Mouse (Mus musculus) embryonic facial prominence, embryonic 12.5 days (tissue): ENCODE data around the gene Pitpna. TPM values are rescaled to one million over a fixed set of nuclear protein-coding genes. Genes with fewer than 3 reads are reported as not detected.

Experiments
- ATAC-seq: fragments of 200-750 bp; cut with Nextera tagmentation; 2 replicates; pipeline ENCODE4 v1.8.0; 2017; ENCODE audit not compliant: insufficient number of reproducible peaks, insufficient read depth, low FRiP score, low TSS enrichment
- H3K27ac ChIP-seq: fragments of 300-500 bp; sonication (generic); 2 replicates; pipeline ENCODE4 v1.5.1; 2016; ENCODE audit warnings: mild to moderate bottlenecking
- H3K27me3 ChIP-seq: fragments of 300-500 bp; sonication (generic); 2 replicates; pipeline ENCODE4 v1.6.1; 2016; ENCODE audit warnings: mild to moderate bottlenecking, moderate library complexity
- H3K36me3 ChIP-seq: fragments of 300-500 bp; sonication (generic); 2 replicates; pipeline ENCODE4 v1.6.1; 2016; ENCODE audit warnings: mild to moderate bottlenecking
- H3K4me1 ChIP-seq: fragments of 300-500 bp; sonication (generic); 2 replicates; pipeline ENCODE4 v1.6.1; 2016
- H3K4me2 ChIP-seq: fragments of 300-500 bp; sonication (generic); replicated peaks from 2 replicates; pipeline ENCODE4 v1.6.1; 2016; ENCODE audit warnings: mild to moderate bottlenecking, moderate library complexity
- H3K4me3 ChIP-seq: fragments of 300-500 bp; sonication (generic); 2 replicates; pipeline ENCODE4 v1.5.1; 2016; ENCODE audit warnings: mild to moderate bottlenecking
- H3K9ac ChIP-seq: fragments of 300-500 bp; sonication (generic); 2 replicates; pipeline ENCODE4 v1.6.1; 2016; ENCODE audit warnings: mild to moderate bottlenecking, moderate library complexity
- H3K9me3 ChIP-seq: fragments of 300-500 bp; sonication (generic); 2 replicates; pipeline ENCODE4 v1.6.1; 2016; ENCODE audit warnings: mild to moderate bottlenecking, moderate library complexity
- WGBS: fragments of 180-500 bp; shearing (Covaris S2); methylation state at CpG from one replicate; pipeline ENCODE4 v1.1.7; 2016; 5-methylcytosine and 5-hydroxymethylcytosine counted together
- polyA plus RNA-seq: library from polyadenylated mRNA; unstranded; fragments of >200 nt; fragmentation: Nextera tagmentation; extraction: Ambion mirVana; gene quantifications from 2 replicates; pipeline ENCODE4 v1.2.1, GENCODE M21; 2016

Pitpna gene
- polyA plus RNA-seq, 1 experiment from 2014 or later, result 96.0 TPM

DNA sequence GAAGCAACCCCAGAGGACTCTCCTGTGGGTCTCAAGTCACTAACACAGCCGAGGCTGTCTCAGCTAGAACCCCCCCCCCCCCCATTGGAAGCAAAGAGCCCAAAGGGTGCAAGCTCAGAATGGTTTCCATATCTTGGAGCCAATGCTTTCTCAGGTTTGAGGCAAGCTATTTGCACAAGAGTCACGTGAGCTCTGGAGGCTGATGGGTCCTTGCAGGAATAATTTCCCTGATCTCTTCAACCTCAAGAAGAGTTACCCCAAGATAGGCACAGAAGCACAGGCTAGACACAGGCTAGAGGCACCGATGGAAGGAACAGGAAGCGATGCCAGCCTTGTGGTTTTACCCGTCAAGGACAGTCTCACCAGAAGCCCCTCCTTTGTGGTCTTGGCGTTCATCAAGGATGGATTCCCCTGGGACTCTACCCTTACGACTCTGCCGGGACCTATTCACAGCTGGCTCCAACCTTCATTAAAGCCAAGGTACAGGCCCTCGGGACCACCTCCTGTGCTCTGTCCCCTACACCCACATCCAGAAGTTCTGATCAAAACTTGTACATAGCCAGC is 12.3 kb upstream of the Pitpna start:
- Histone ChIP-seq H3K9me3 (no peaks in the 10 kb centered on the region), H3K4me2 (no peak overlapping the region), H3K36me3 (no peaks in the 10 kb centered on the region), H3K27ac (no peak overlapping the region), H3K27me3 (no peaks in the 10 kb centered on the region), H3K9ac (no peak overlapping the region), H3K4me3 (no peak overlapping the region), H3K4me1 (peaks cover 19% of the 10 kb centered on the region)
- no peak for ATAC-seq
- 75% methylated on average over 9 of the region's 9 CpGs for WGBS

DNA sequence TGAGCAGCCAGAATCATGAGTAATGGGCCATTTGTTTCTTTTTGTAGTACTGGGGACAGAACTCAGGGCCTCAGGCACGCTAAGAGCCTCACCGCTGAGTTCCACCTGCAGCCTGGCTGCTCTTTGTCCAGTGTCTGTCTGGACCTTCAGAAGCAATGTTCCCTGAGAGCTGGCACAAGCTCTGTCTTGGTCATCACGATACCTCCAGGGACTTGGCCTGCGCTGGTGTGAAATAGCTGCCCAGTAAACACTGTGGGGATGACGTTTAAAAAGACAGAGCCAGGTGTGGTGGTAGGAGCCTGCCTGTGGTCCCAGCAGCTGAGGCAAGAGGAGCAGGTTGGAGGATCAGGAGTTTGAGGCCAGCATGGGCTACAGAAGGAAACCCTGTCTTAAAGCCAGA is 9.3 kb upstream of the Pitpna start:
- 78% methylated on average over 5 of the region's 5 CpGs for WGBS

DNA sequence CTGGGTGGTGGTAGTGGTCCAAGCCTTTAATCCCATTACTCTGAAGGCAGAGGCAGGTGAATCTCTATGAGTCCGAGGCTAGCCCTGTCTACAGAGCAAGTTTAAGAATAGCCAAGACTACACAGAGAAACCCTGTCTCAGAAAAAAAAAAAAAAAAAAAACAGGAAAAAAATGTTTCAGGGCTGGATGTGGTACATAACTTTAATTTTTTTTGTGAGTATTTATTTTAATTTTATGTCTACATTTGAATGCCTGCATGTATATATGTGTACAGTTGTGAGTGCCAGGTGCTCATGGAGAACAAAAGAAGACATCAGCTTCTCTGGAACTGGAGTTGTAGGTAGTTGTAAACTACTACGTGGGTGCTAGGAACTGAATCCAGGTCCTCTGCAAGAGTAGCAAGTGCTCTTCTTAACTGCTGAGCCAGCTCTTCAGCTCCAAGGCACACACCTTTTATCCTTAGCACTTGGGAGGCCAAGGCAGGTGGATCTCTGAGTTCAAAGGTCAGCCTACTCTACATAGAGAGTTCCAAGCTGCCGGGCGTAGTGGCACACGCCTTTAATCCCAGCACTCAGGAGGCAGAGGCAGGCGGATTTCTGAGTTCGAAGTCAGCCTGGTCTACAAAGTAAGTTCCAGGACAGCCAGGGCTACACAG is 6.3 kb upstream of the Pitpna start:
- WGBS, result 92% methylated on average over 7 of the region's 7 CpGs
- no peaks in the 10 kb centered on the region for H3K4me1 ChIP-seq
- no peak overlapping the region for H3K4me2 ChIP-seq
- ATAC-seq, result no peak
- H3K36me3 ChIP-seq, result no peaks in the 10 kb centered on the region
- no peaks in the 10 kb centered on the region for H3K27me3 ChIP-seq
- no peaks in the 10 kb centered on the region for H3K9me3 ChIP-seq
- H3K9ac ChIP-seq, result no peak overlapping the region
- H3K4me3 ChIP-seq, result no peak overlapping the region
- no peak overlapping the region for H3K27ac ChIP-seq

More for the DNA sequence above, 9.3 kb upstream of the Pitpna start:
- Histone ChIP-seq H3K9me3 (no peaks in the 10 kb centered on the region), H3K4me2 (no peak overlapping the region), H3K4me1 (no peaks in the 10 kb centered on the region), H3K4me3 (no peak overlapping the region), H3K27ac (no peak overlapping the region), H3K9ac (no peak overlapping the region), H3K27me3 (no peaks in the 10 kb centered on the region), H3K36me3 (no peaks in the 10 kb centered on the region)
- no peak for ATAC-seq

- Histone ChIP-seq H3K36me3 (no peaks in the 10 kb centered on the region), H3K9me3 (no peaks in the 10 kb centered on the region), H3K4me3 (no peak overlapping the region), H3K9ac (no peak overlapping the region), H3K4me1 (peaks cover under 1% of the 10 kb centered on the region), H3K27me3 (no peaks in the 10 kb centered on the region), H3K27ac (no peak overlapping the region), H3K4me2 (no peak overlapping the region)
- ATAC-seq, result no peak
- 73% methylated on average over 2 of the region's 2 CpGs for WGBS
Observed at GRCm38 (mm10) chr11:75583521-75583920, 4.4 kb upstream of the Pitpna start.

DNA sequence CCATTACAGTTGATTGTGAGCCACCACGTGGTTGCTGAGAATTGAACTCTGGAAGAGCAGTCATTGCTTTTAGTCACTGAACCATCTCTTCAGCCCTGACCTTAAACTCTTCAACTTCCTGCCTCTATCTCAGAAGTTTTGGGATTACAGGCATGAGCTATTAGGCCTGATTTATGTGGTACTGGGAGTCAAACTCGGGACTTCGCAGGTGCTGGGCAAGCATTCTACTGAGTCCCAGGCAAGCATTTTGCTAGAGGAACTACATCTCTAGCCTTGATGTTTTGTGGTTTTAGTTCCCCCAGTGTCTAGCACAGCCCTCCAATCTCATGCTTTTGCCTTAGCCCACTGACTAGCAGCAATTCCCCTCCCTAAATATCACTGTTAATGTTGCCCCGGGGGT is 2.8 kb upstream of the Pitpna start:
- Histone ChIP-seq H3K27ac (no peak overlapping the region), H3K27me3 (no peaks in the 10 kb centered on the region), H3K9me3 (no peaks in the 10 kb centered on the region), H3K4me3 (no peak overlapping the region), H3K4me1 (peaks cover 13% of the 10 kb centered on the region), H3K4me2 (no peak overlapping the region), H3K36me3 (no peaks in the 10 kb centered on the region), H3K9ac (no peak overlapping the region)
- no peak for ATAC-seq
- 81% methylated on average over 4 of the region's 4 CpGs for WGBS

- Histone ChIP-seq H3K27me3 (no peaks in the 10 kb centered on the region), H3K27ac (no peak overlapping the region), H3K9ac (no peak overlapping the region), H3K4me1 (peaks cover 15% of the 10 kb centered on the region), H3K36me3 (no peaks in the 10 kb centered on the region), H3K4me2 (no peak overlapping the region), H3K9me3 (no peaks in the 10 kb centered on the region), H3K4me3 (no peak overlapping the region)
- WGBS, result 75% methylated on average over 5 of the region's 5 CpGs
- no peak for ATAC-seq
Observed at GRCm38 (mm10) chr11:75585978-75586377, 1.9 kb upstream of the Pitpna start.

GRCm38 (mm10) chr11:75586963-75587362 is 934 bp upstream of the Pitpna start:
- Histone ChIP-seq H3K4me3 (no peak overlapping the region), H3K9me3 (no peaks in the 10 kb centered on the region), H3K27me3 (no peaks in the 10 kb centered on the region), H3K9ac (no peak overlapping the region), H3K4me2 (no peak overlapping the region), H3K27ac (no peak overlapping the region), H3K36me3 (0 out of 2 replicates have a peak, but pooled peaks cover 3% of the 10 kb centered on the region), H3K4me1 (peaks cover 15% of the 10 kb centered on the region)
- 82% methylated on average over 5 of the region's 5 CpGs for WGBS
- no peak for ATAC-seq

DNA sequence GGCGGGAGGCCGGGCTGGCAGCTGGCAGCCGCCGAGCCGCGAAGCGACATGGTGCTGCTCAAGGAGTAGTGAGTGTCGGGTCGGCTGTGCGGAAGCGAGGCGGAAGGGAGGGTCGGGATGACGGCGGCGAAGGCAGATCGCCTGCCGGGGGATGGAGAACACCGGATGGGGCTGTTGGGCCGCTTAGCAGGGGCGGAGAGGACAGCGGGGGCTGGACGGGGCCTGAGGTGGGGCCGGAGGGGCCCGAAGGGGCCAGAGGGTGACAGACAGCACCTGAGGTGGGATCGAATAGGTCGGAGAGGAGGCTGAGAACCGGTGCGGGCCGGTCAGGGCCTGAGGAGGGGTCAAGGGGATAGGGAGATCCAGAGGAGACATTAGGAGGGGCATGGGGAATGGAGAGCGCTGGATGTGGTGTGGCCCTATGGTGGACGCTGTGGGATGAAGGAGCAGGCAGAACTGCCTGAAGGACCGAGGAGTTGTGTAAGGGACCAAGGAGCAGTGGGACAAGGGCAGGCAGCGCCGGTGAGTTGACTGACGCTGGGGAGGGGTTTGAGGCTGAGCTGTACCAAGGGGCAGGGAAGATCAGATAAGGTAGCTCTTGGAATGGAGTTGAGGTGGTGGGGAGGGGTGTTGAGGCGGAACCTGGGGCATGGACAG is 516 bp downstream of the Pitpna start:
- H3K4me1 ChIP-seq, result peaks cover 15% of the 10 kb centered on the region
- peak; percentile 76 for ATAC-seq
- peak overlapping the region; percentile 97 for H3K4me2 ChIP-seq
- peak overlapping the region; percentile 91 for H3K9ac ChIP-seq
- no peaks in the 10 kb centered on the region for H3K9me3 ChIP-seq
- peak overlapping the region; percentile 88 for H3K27ac ChIP-seq
- 1% methylated on average over 37 of the region's 37 CpGs for WGBS
- H3K27me3 ChIP-seq, result no peaks in the 10 kb centered on the region
- peaks cover 17% of the 10 kb centered on the region; the same call in 1 of the 2 replicates for H3K36me3 ChIP-seq
- H3K4me3 ChIP-seq, result peak overlapping the region; percentile 97

- Histone ChIP-seq H3K36me3 (peaks cover 49% of the 10 kb centered on the region), H3K27ac (no peak overlapping the region), H3K4me2 (no peak overlapping the region), H3K27me3 (no peaks in the 10 kb centered on the region), H3K9ac (no peak overlapping the region), H3K4me3 (no peak overlapping the region), H3K9me3 (no peaks in the 10 kb centered on the region), H3K4me1 (peaks cover 15% of the 10 kb centered on the region)
- ATAC-seq, result no peak
- WGBS, result 94% methylated on average over 5 of the region's 5 CpGs
Observed at GRCm38 (mm10) chr11:75592612-75593011, 4.7 kb downstream of the Pitpna start.

- peaks cover 59% of the 10 kb centered on the region for H3K36me3 ChIP-seq
- H3K9me3 ChIP-seq, result no peaks in the 10 kb centered on the region
Observed at GRCm38 (mm10) chr11:75594431-75594830, 6.5 kb downstream of the Pitpna start.

DNA sequence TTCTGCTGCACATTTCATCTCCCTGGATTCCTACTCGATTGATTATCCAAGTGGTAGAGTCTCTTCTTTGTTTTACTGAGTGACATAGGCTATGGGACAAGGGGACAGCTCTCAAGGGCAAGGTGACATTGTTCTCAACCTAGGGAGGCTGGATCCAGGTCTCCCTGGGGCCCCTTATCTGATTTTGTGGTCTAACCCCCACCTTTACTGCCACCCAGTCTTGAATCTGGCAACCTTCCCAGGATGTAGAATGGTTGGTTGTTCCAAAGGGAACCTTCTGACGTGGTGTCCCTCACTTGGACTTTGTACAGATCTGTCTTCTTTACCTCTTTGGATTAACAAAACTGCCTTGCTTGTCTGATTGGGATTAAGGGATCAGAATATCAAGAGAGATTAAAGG is 7.5 kb downstream of the Pitpna start:
- Histone ChIP-seq H3K9me3 (no peaks in the 10 kb centered on the region), H3K27me3 (no peaks in the 10 kb centered on the region), H3K4me1 (no peaks in the 10 kb centered on the region; the same call in 1 of the 2 replicates), H3K9ac (no peak overlapping the region), H3K27ac (no peak overlapping the region), H3K4me2 (no peak overlapping the region), H3K36me3 (peaks cover 64% of the 10 kb centered on the region), H3K4me3 (no peak overlapping the region)
- ATAC-seq, result no peak
- 78% methylated on average over 2 of the region's 2 CpGs for WGBS

More at GRCm38 (mm10) chr11:75594431-75594830, 6.5 kb downstream of the Pitpna start:
- Histone ChIP-seq H3K4me2 (no peak overlapping the region), H3K27me3 (no peaks in the 10 kb centered on the region), H3K9ac (no peak overlapping the region), H3K4me1 (peaks cover 5% of the 10 kb centered on the region; the same call in 1 of the 2 replicates), H3K27ac (no peak overlapping the region), H3K4me3 (no peak overlapping the region)
- ATAC-seq, result no peak
- WGBS, result 86% methylated on average over 9 of the region's 9 CpGs

DNA sequence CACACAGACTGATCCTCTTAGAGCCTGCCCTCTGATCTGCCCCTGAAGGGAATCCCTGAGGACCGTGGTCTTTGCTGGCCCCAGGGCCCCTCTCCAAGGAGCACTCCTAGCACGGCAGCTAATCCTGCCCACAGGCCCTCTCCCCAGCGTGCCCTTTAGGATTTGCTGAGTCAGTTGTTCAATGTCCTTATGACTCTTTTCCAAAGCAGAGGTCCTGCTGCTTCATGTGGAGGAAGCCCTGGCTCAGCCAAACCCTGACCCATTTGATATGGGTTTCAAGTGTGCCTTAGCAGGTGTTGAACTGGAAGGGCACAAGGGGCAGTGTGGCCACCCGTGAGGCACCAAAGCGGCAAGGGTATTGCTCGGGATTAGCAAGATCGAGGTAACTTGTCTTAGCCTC is 7.9 kb downstream of the Pitpna start:
- Histone ChIP-seq H3K27me3 (no peaks in the 10 kb centered on the region), H3K36me3 (peaks cover 69% of the 10 kb centered on the region), H3K4me1 (no peaks in the 10 kb centered on the region; the same call in 1 of the 2 replicates), H3K4me3 (no peak overlapping the region), H3K27ac (no peak overlapping the region), H3K9ac (no peak overlapping the region), H3K9me3 (no peaks in the 10 kb centered on the region), H3K4me2 (no peak overlapping the region)
- no peak for ATAC-seq
- 72% methylated on average over 7 of the region's 7 CpGs for WGBS
